Mouse (Mus musculus) kidney, postnatal 14 days (tissue): Measurements from ENCODE around the gene Lhfpl1.
"Not testable (repeated sequence)": the region's sequence is repeated elsewhere in the genome, so short reads cannot be mapped to it uniquely, and the experiment has no call there.

Experiments used
- DNase-seq: peaks from one replicate; pipeline ENCODE4 v3.0.0; 2022; ENCODE audit warnings: mixed read lengths

Gene Lhfpl1

DNA sequence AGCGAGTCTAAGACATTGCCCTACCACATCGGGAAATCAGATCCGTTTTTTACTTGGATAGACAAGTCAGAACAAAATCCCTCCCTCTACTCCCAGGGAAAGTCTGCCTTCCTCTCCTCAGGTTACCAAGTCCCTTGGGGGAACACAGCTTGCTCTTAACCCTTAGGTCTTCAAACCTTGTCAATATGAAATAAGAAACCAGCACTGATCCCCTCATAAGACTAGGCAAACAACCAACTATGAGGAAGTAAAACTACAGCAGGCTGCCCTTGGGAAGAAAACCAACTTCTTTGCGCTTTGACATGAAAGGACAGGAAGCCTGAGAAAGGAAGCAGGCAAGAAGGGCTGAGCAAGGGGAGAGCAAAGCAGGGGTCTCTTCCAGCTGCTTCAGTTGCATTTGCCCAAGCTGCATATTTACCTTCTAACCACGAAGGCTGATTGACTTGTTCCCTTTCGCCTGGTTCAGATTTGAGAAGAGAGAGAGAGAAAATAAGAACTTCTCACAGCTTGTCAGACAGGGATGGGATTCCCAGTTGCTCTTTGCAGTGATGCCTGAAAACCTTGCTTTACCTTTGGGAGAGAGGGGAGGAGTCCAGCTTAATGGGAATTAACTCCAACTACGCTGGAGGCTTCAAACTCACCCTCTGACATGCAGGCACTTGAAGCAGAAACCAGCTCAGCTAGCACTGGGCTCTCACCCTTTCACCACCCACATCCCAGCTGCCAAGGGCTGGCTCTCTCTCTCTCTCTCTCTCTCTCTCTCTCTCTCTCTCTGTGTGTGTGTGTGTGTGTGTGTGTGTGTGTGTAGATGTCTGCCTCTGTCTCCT, at the start of gene Lhfpl1:
Gene Lhfpl1 (minus strand): TSS at position 713 of the 827 bp plus-strand sequence.
- DNase-seq, result no peak

DNA sequence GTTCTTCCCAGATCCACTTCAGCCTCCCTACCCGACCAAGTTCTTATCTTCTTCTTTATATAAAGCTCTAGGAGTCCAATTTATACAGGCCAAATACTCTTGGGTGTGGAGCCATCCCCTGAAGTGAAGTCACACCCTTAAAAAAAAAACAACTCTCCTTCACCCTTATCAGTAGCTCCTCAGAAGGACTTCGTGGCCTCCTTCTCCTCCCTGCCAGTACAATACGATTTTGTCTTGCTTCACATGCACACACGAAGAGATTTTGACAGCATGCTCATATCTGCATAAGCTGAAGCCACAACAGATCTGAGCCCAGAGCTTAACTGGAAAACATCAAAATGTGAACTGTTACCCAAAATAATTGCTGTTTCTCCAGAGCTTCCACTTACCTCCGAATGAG, 22.9 kb upstream of the Lhfpl1 start:
- DNase-seq, result no peak

- no peak for DNase-seq
Observed at GRCm38 (mm10) chrX:145362527-145362926, 13.6 kb upstream of the Lhfpl1 start.

- DNase-seq, result no peak
Observed at GRCm38 (mm10) chrX:145342402-145342801, 6.5 kb downstream of the Lhfpl1 start.

DNA sequence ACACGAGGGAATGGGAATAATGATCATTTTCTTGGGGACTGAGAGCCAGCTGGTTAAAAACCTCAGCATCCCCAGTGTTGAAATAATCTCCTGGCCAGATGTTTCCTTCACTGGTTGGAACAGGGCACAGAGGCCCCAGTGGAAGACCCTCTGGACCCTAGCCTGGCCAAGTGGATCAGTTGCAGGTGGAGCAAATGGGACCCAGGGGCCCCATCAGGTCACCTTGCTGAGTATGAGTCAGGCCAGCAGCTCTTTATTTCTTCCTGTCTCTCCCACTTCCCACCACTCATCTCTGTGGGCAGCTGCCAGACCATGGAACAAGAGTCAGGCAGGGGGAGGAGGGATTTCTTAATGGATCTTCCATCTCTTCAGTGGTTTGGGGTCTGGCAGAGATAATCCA, 12.7 kb downstream of the Lhfpl1 start:
- DNase-seq, result no peak

GRCm38 (mm10) chrX:145308555-145308954, 40.3 kb downstream of the Lhfpl1 start:
- DNase-seq, result no peak

- DNase-seq, result peak; percentile 11
Observed at GRCm38 (mm10) chrX:145307174-145307573, 41.7 kb downstream of the Lhfpl1 start.

DNA sequence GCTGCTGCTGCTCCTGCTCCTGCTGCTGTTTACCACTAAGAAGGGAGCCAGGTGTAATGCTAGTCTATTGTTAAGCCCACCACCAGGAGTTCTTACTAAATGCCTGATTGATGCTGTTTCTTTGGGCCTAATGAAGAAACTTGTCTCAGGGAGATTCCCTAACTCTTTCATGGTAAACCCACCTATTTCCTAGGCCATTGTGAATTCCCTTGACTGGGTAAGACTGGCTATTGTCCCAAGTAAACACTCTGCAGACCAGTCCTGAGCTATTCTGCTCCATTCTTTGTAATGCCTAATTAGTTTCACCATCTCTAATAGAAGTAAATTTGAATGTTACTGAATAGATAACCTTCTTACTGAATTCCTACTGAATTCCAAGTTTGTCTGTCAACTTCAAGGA, 48.7 kb downstream of the Lhfpl1 start:
- DNase-seq, result not testable (repeated sequence)

DNA sequence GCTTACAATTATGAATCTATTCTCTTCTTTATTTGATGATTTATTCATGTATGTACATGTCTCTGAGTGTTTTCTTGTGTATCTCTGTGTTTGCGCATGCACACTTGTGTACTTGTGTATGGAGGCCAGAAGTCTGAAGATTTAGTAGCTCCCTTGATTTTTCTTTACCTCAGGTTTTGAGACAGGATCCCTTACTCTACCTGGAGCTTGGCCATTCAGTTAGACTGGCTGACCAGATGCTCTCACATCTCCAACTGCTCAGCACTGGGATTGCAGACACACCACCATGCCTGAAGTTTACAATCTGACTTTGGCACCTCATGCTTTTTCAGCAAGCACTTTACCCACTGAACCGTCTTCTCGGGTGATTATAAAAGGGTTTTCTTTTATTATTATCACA, 76.7 kb downstream of the Lhfpl1 start:
- no peak for DNase-seq

DNA sequence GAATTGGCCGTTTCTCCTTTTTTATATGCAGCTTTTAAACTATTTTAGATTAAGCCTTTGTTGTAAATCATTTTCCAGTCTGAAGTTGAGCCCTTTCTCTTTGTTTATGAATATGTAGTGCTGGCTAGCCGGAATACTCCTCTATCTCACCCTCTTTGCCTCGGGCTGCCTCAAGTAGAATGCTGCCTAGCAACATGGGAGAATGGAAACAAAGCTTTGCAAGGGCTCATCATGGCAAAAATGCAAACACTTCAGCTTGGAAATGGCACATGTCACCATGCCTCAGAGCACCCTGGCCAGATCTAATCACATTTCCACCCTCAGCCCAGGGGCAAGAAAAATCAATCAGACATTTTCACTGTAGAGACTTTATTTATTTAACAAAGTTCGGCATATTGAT, 77.1 kb downstream of the Lhfpl1 start:
- DNase-seq, result no peak

- DNase-seq, result no peak
Observed at GRCm38 (mm10) chrX:145261803-145262202, 87.1 kb downstream of the Lhfpl1 start.
